Mouse (Mus musculus) limb, embryonic 14.5 days (tissue): ENCODE data around the gene Gm44511. TPM values are rescaled to one million over a fixed set of nuclear protein-coding genes. Genes with fewer than 3 reads are reported as not detected.
"Not testable (repeated sequence)": the region's sequence is repeated elsewhere in the genome, so short reads cannot be mapped to it uniquely, and the experiment has no call there.

Source experiments
- ATAC-seq: fragments of 200-750 bp; cut with Nextera tagmentation; 2 replicates; pipeline ENCODE4 v1.8.0; 2017; ENCODE audit warnings: low read depth, moderate number of reproducible peaks, moderate TSS enrichment; ENCODE audit not compliant: low FRiP score
- DNase-seq: peaks from one replicate; pipeline ENCODE4 v3.0.0-alpha.2; 2015; ENCODE audit warnings: low spot score
- H3K27ac ChIP-seq: fragments of 300-500 bp; sonication (generic); replicated peaks from 2 replicates; pipeline ENCODE4 v1.5.1; 2014; ENCODE audit warnings: low read depth, mild to moderate bottlenecking, low read length, moderate library complexity, mixed read lengths
- H3K27me3 ChIP-seq: fragments of 300-500 bp; sonication (generic); 2 replicates; pipeline ENCODE4 v1.6.1; 2014; ENCODE audit warnings: low read length, mixed read lengths; ENCODE audit not compliant: control insufficient read depth, insufficient read depth
- H3K36me3 ChIP-seq: fragments of 300-500 bp; sonication (generic); 2 replicates; pipeline ENCODE4 v1.6.1; 2014; ENCODE audit warnings: mild to moderate bottlenecking, low read length, moderate library complexity, mixed read lengths; ENCODE audit not compliant: control insufficient read depth, insufficient read depth
- H3K4me1 ChIP-seq: fragments of 300-500 bp; sonication (generic); 2 replicates; pipeline ENCODE4 v1.6.1; 2014; ENCODE audit warnings: antibody characterized with exemption, low read length, mixed read lengths; ENCODE audit not compliant: control insufficient read depth, insufficient read depth
- H3K4me2 ChIP-seq: fragments of 300-500 bp; sonication (generic); replicated peaks from 2 replicates; pipeline ENCODE4 v1.6.1; 2014; ENCODE audit warnings: low read depth, mild to moderate bottlenecking, low read length, moderate library complexity; ENCODE audit not compliant: severe bottlenecking
- H3K4me3 ChIP-seq: fragments of 300-500 bp; sonication (generic); replicated peaks from 2 replicates; pipeline ENCODE4 v1.5.1; 2014; ENCODE audit warnings: low read length
- H3K9ac ChIP-seq: fragments of 300-500 bp; sonication (generic); 2 replicates; pipeline ENCODE4 v1.6.1; 2014; ENCODE audit warnings: mild to moderate bottlenecking, low read depth, low read length, moderate library complexity; ENCODE audit not compliant: severe bottlenecking
- H3K9me3 ChIP-seq: fragments of 300-500 bp; sonication (generic); 2 replicates; pipeline ENCODE4 v1.6.1; 2016; ENCODE audit warnings: low read length; ENCODE audit not compliant: control insufficient read depth
- POLR2A ChIP-seq: fragments of 200-500 bp; IDR thresholded peaks from 2 replicates; pipeline ENCODE4 v1.8.0; 2012; ENCODE audit warnings: inconsistent platforms, mild to moderate bottlenecking, moderate library complexity, borderline replicate concordance; ENCODE audit not compliant: insufficient read depth, insufficient read length; ENCODE audit errors: extremely low read depth
- WGBS: fragments of 180-500 bp; shearing (Covaris S2); extraction: QIAGEN DNeasy Blood & Tissue Kit; methylation state at CpG from one replicate; pipeline ENCODE4 v1.1.7; 2014; 5-methylcytosine and 5-hydroxymethylcytosine counted together
- polyA plus RNA-seq, 2 experiments: library from polyadenylated mRNA; depleted of rRNA in 1 of 2; stranded (reverse) in 1 of 2; unstranded in 1 of 2; fragments of >200 nt; fragmentation: Nextera tagmentation in 1 of 2; extraction: Ambion mirVana in 1 of 2; gene quantifications; 2 replicates each; pipeline versions ENCODE4 v1.2.1 to v1.2.3; 2012 to 2014

Gene Gm44511
- polyA plus RNA-seq, 2 experiments = not detected

GRCm38 (mm10) chr6:128759221-128759950, 66.7 kb downstream of the Gm44511 start:
- no peak overlapping the region for H3K9ac ChIP-seq
- H3K4me1 ChIP-seq = no peaks in the 10 kb centered on the region
- H3K27ac ChIP-seq = no peak overlapping the region
- H3K4me2 ChIP-seq = no peak overlapping the region; the same call in 1 of the 2 replicates
- no peaks in the 10 kb centered on the region for H3K9me3 ChIP-seq
- TF ChIP-seq POLR2A = no peak
- H3K36me3 ChIP-seq = no peaks in the 10 kb centered on the region
- DNase-seq (no peak), ATAC-seq (no peak)
- H3K27me3 ChIP-seq = no peaks in the 10 kb centered on the region
- H3K4me3 ChIP-seq = peak overlapping the region; percentile 60; the same call in 1 of the 2 replicates
- WGBS = 78% methylated on average over 5 of the region's 5 CpGs

GRCm38 (mm10) chr6:128755402-128755763, 70.7 kb downstream of the Gm44511 start:
- not testable (repeated sequence) for H3K27ac ChIP-seq, H3K9me3 ChIP-seq, H3K36me3 ChIP-seq, H3K4me2 ChIP-seq, H3K9ac ChIP-seq, ATAC-seq, DNase-seq, H3K4me3 ChIP-seq, H3K4me1 ChIP-seq, H3K27me3 ChIP-seq
- WGBS = 53% methylated on average over 4 of the region's 4 CpGs

- not testable (repeated sequence) for H3K4me1 ChIP-seq, DNase-seq, H3K9me3 ChIP-seq, H3K36me3 ChIP-seq, H3K4me3 ChIP-seq, ATAC-seq, H3K9ac ChIP-seq, H3K27ac ChIP-seq, H3K27me3 ChIP-seq, H3K4me2 ChIP-seq
- 78% methylated on average over 12 of the region's 12 CpGs for WGBS
These were observed 71.2 kb downstream of the Gm44511 start for GRCm38 (mm10) chr6:128754748-128755401.

- H3K4me2 ChIP-seq = peak overlapping the region; percentile 13; the same call in 1 of the 2 replicates
- ATAC-seq = peak; percentile 73
- 0 out of 2 replicates have a peak overlapping the region, but pooled peaks have one; percentile 52 for H3K27ac ChIP-seq
- H3K9me3 ChIP-seq, H3K4me1 ChIP-seq, H3K4me3 ChIP-seq, H3K27me3 ChIP-seq, DNase-seq, H3K36me3 ChIP-seq, H3K9ac ChIP-seq: not testable (repeated sequence)
- WGBS = 38% methylated on average over 10 of the region's 10 CpGs
These were observed 71.8 kb downstream of the Gm44511 start for GRCm38 (mm10) chr6:128754265-128754664.

GRCm38 (mm10) chr6:128753610-128754224, 72.4 kb downstream of the Gm44511 start:
- peak overlapping the region; percentile 13; the same call in 1 of the 2 replicates for H3K4me2 ChIP-seq
- peak; percentile 92 for ATAC-seq
- not testable (repeated sequence) for H3K4me3 ChIP-seq, H3K9ac ChIP-seq, H3K27ac ChIP-seq, H3K27me3 ChIP-seq, H3K9me3 ChIP-seq, H3K4me1 ChIP-seq, H3K36me3 ChIP-seq
- peak; percentile 89 for DNase-seq
- 41% methylated on average over 7 of the region's 8 CpGs for WGBS

GRCm38 (mm10) chr6:128747006-128747405, 79.1 kb downstream of the Gm44511 start:
- not testable (repeated sequence) for H3K36me3 ChIP-seq, DNase-seq, H3K4me1 ChIP-seq, H3K9ac ChIP-seq, H3K27me3 ChIP-seq, H3K4me3 ChIP-seq, H3K9me3 ChIP-seq, H3K4me2 ChIP-seq, ATAC-seq, H3K27ac ChIP-seq
- 68% methylated on average over 6 of the region's 6 CpGs for WGBS
